Mouse (Mus musculus): Measurements from ENCODE around the gene Ankzf1. TPM values are rescaled to one million over a fixed set of nuclear protein-coding genes. Genes with fewer than 3 reads are reported as not detected.

Ankzf1 gene
- polyA plus RNA-seq, 1 experiment, result 11.4 TPM

- no peaks in the 10 kb centered on the region for H3K36me3 ChIP-seq (ENCODE audit: control insufficient read depth, insufficient read depth)
- no peaks in the 10 kb centered on the region for H3K79me2 ChIP-seq (ENCODE audit: control insufficient read depth, insufficient read depth)
- TF ChIP-seq TCF12 (IDR thresholded peaks at IDR 0.05; ENCODE audit: insufficient read depth, poor library complexity, severe bottlenecking) (no peak), CEBPB (IDR thresholded peaks at IDR 0.05; ENCODE audit: insufficient read depth, poor library complexity, severe bottlenecking) (no peak), USF1 (IDR thresholded peaks at IDR 0.05; ENCODE audit: low read depth) (no peak), MYOD1 (IDR thresholded peaks at IDR 0.05; ENCODE audit: control insufficient read depth in 1 of 3, insufficient read length in 2 of 3, low read depth in 2 of 3) (no peak), POLR2AphosphoS2 (IDR thresholded peaks at IDR 0.05; ENCODE audit: insufficient read length, low read depth) (no peak), MYOG (IDR thresholded peaks at IDR 0.05; ENCODE audit: control insufficient read depth in 1 of 3, insufficient read depth in 1 of 3, insufficient read length in 2 of 3, low read depth in 2 of 3) (no peak), POLR2A (IDR thresholded peaks at IDR 0.05; ENCODE audit: insufficient read length, low read depth) (no peak), SRF (IDR thresholded peaks at IDR 0.05; ENCODE audit: control insufficient read depth, insufficient read length, low read depth) (no peak), MAX (IDR thresholded peaks at IDR 0.05; ENCODE audit: low read depth) (no peak), REST (IDR thresholded peaks at IDR 0.05; ENCODE audit: insufficient read depth, insufficient read length) (no peak), TCF3 (IDR thresholded peaks at IDR 0.05; ENCODE audit: insufficient read length, low read depth) (no peak), E2F4 (IDR thresholded peaks at IDR 0.05; ENCODE audit: insufficient read depth) (no peak)
Measured at GRCm38 (mm10) chr1:75226138-75226537, 34.2 kb downstream of the Ankzf1 start.

GRCm38 (mm10) chr1:75227653-75228052, 35.7 kb downstream of the Ankzf1 start:
- Histone ChIP-seq H3K4me2 (ENCODE audit: low read depth) (no peak overlapping the region), H3K27me3 (ENCODE audit: control insufficient read depth, insufficient read depth, insufficient read length) (no peaks in the 10 kb centered on the region), H3ac (ENCODE audit: control insufficient read depth, insufficient read length) (no peak overlapping the region), H3K36me3 (ENCODE audit: control insufficient read depth, insufficient read depth) (no peaks in the 10 kb centered on the region), H3K79me2 (ENCODE audit: control insufficient read depth, insufficient read depth) (no peaks in the 10 kb centered on the region), H3K4me3 (no peak overlapping the region)
- no peak for TF ChIP-seq POLR2AphosphoS2 (IDR thresholded peaks at IDR 0.05; ENCODE audit: insufficient read length, low read depth)
- no peak for TF ChIP-seq TCF3 (IDR thresholded peaks at IDR 0.05; ENCODE audit: insufficient read length, low read depth)
- no peak for TF ChIP-seq REST (IDR thresholded peaks at IDR 0.05; ENCODE audit: insufficient read depth, insufficient read length)
- TF ChIP-seq MYOG (IDR thresholded peaks at IDR 0.05; ENCODE audit: control insufficient read depth in 1 of 3, insufficient read depth in 1 of 3, insufficient read length in 2 of 3, low read depth in 2 of 3), result no peak
- TF ChIP-seq POLR2A (IDR thresholded peaks at IDR 0.05; ENCODE audit: insufficient read length, low read depth), result no peak

More at GRCm38 (mm10) chr1:75226138-75226537, 34.2 kb downstream of the Ankzf1 start:
- Histone ChIP-seq H3K4me3 (no peak overlapping the region), H3ac (ENCODE audit: control insufficient read depth, insufficient read length) (no peak overlapping the region), H3K27me3 (ENCODE audit: control insufficient read depth, insufficient read depth, insufficient read length) (no peaks in the 10 kb centered on the region), H3K4me2 (ENCODE audit: low read depth) (no peak overlapping the region)

- Histone ChIP-seq H3K27me3 (ENCODE audit: control insufficient read depth, insufficient read depth, insufficient read length) (no peaks in the 10 kb centered on the region), H3ac (ENCODE audit: control insufficient read depth, insufficient read length) (no peak overlapping the region), H3K4me3 (no peak overlapping the region), H3K36me3 (ENCODE audit: control insufficient read depth, insufficient read depth) (no peaks in the 10 kb centered on the region), H3K4me2 (ENCODE audit: low read depth) (peak overlapping the region; percentile 28), H3K79me2 (ENCODE audit: control insufficient read depth, insufficient read depth) (no peaks in the 10 kb centered on the region)
- TF ChIP-seq SRF (IDR thresholded peaks at IDR 0.05; ENCODE audit: control insufficient read depth, insufficient read length, low read depth) (no peak), MYOG (IDR thresholded peaks at IDR 0.05; ENCODE audit: control insufficient read depth in 1 of 3, insufficient read depth in 1 of 3, insufficient read length in 2 of 3, low read depth in 2 of 3) (no peak), POLR2A (IDR thresholded peaks at IDR 0.05; ENCODE audit: insufficient read length, low read depth) (no peak), TCF3 (IDR thresholded peaks at IDR 0.05; ENCODE audit: insufficient read length, low read depth) (no peak), MAX (IDR thresholded peaks at IDR 0.05; ENCODE audit: low read depth) (no peak), E2F4 (IDR thresholded peaks at IDR 0.05; ENCODE audit: insufficient read depth) (no peak), REST (IDR thresholded peaks at IDR 0.05; ENCODE audit: insufficient read depth, insufficient read length) (no peak), TCF12 (IDR thresholded peaks at IDR 0.05; ENCODE audit: insufficient read depth, poor library complexity, severe bottlenecking) (no peak), USF1 (IDR thresholded peaks at IDR 0.05; ENCODE audit: low read depth) (no peak), POLR2AphosphoS2 (IDR thresholded peaks at IDR 0.05; ENCODE audit: insufficient read length, low read depth) (no peak), CEBPB (IDR thresholded peaks at IDR 0.05; ENCODE audit: insufficient read depth, poor library complexity, severe bottlenecking) (no peak), MYOD1 (IDR thresholded peaks at IDR 0.05; ENCODE audit: control insufficient read depth in 1 of 3, insufficient read length in 2 of 3, low read depth in 2 of 3) (no peak)
Measured at GRCm38 (mm10) chr1:75229158-75229557, 37.2 kb downstream of the Ankzf1 start.

DNA sequence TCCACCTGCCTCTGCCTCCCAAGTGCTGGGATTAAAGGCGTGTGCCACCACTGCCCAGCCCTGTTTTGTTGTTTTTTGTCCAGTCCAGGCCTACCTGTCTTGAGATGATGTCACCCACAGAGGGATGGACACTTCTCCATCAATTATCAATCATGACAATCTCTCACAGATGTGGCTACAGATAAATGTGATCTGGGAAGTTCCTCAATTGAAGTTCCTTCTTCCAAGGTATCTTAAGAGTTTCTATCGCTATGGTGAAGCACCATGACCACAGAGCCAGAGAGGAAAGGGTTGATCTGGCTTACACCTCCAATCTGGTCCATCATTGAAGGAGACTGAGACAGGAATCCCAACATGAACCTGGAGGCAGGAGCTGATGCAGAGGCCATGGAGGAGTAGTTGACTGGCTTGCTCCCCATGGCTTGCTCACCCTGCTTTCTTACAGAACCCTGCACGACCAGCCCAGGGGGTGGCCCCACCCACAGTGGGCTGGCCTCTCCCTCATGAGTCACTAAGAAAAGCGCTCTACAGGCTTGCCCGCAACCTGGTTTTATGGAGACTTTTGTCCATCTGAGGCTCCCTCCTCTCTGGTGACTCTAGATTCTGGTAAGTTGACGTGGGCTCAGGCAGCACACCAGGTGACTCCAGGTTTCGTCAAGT, 38.5 kb downstream of the Ankzf1 start:
- no peak for TF ChIP-seq TCF3 (IDR thresholded peaks at IDR 0.05; ENCODE audit: insufficient read length, low read depth)
- TF ChIP-seq TCF12 (IDR thresholded peaks at IDR 0.05; ENCODE audit: insufficient read depth, poor library complexity, severe bottlenecking), result no peak
- TF ChIP-seq POLR2A (IDR thresholded peaks at IDR 0.05; ENCODE audit: insufficient read length, low read depth), result peak; percentile 31
- TF ChIP-seq POLR2AphosphoS2 (IDR thresholded peaks at IDR 0.05; ENCODE audit: insufficient read length, low read depth), result peak; percentile 55
- Histone ChIP-seq H3K4me2 (ENCODE audit: low read depth) (peak overlapping the region; percentile 82), H3K27me3 (ENCODE audit: control insufficient read depth, insufficient read depth, insufficient read length) (no peaks in the 10 kb centered on the region), H3ac (ENCODE audit: control insufficient read depth, insufficient read length) (no peak overlapping the region), H3K36me3 (ENCODE audit: control insufficient read depth, insufficient read depth) (no peaks in the 10 kb centered on the region), H3K4me3 (no peak overlapping the region), H3K79me2 (ENCODE audit: control insufficient read depth, insufficient read depth) (no peaks in the 10 kb centered on the region)

DNA sequence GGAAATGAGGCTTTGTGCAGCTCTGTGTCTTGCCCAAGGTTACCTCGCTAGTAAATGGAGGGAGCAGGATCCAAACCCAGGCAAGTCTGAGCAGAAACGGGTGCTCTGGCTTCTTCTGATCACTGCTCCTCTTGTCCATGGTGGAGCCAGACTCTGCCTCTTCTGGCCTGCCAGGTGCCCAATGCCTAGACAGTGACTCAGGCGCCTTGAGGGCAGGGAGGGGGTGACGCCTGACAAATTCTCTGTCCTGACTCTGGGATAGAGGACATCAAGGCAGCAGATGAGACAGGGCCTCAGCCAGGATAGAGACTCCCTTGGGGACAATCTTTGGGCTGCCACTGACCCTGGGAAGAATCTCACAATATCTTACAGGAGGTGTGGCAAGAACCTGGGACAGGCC, 39.3 kb downstream of the Ankzf1 start:
- peak overlapping the region; percentile 82 for H3K4me2 ChIP-seq (ENCODE audit: low read depth)
- TF ChIP-seq MYOG (IDR thresholded peaks at IDR 0.05; ENCODE audit: control insufficient read depth in 1 of 3, insufficient read depth in 1 of 3, insufficient read length in 2 of 3, low read depth in 2 of 3) (peak in 1 of 3 experiments; percentile 68), MYOD1 (IDR thresholded peaks at IDR 0.05; ENCODE audit: control insufficient read depth in 1 of 3, insufficient read length in 2 of 3, low read depth in 2 of 3) (peak in 1 of 3 experiments; percentile 70), REST (IDR thresholded peaks at IDR 0.05; ENCODE audit: insufficient read depth, insufficient read length) (no peak)
- H3K4me3 ChIP-seq, result no peak overlapping the region
- no peaks in the 10 kb centered on the region for H3K27me3 ChIP-seq (ENCODE audit: control insufficient read depth, insufficient read depth, insufficient read length)
- H3K36me3 ChIP-seq (ENCODE audit: control insufficient read depth, insufficient read depth), result no peaks in the 10 kb centered on the region
- H3K79me2 ChIP-seq (ENCODE audit: control insufficient read depth, insufficient read depth), result no peaks in the 10 kb centered on the region
- H3ac ChIP-seq (ENCODE audit: control insufficient read depth, insufficient read length), result no peak overlapping the region

Measured in myocyte (in vitro differentiated cells).